Mouse (Mus musculus): ENCODE results near the gene Alg14. TPM values are rescaled to one million over a fixed set of nuclear protein-coding genes. Genes with fewer than 3 reads are reported as not detected.
A peak's percentile ranks its signal among the peaks of the same experiment; 100 is the strongest.

Gene Alg14
- polyA plus RNA-seq, 1 experiment = 21.3 TPM

- no peak for TF ChIP-seq CTCF (IDR thresholded peaks at IDR 0.05; ENCODE audit: low read depth, low read length)
- TF ChIP-seq POLR2A (IDR thresholded peaks at IDR 0.05; ENCODE audit: borderline replicate concordance, low read depth, low read length) = no peak
- Histone ChIP-seq H3K4me1 (ENCODE audit: control insufficient read depth, insufficient read depth, low read length) (peaks cover 18% of the 10 kb centered on the region), H3K27ac (ENCODE audit: insufficient read depth, low read depth, low read length) (peak overlapping the region; percentile 44), H3K4me3 (ENCODE audit: insufficient read depth, low read length) (peak overlapping the region; percentile 40; the same call in 1 of the 2 replicates)
Observed at GRCm38 (mm10) chr3:121370830-121371526, 79.4 kb downstream of the Alg14 start.

GRCm38 (mm10) chr3:121371527-121372220 lies 80.1 kb downstream of the Alg14 start:
- Histone ChIP-seq H3K27ac (ENCODE audit: insufficient read depth, low read depth, low read length) (peak overlapping the region; percentile 44), H3K4me1 (ENCODE audit: control insufficient read depth, insufficient read depth, low read length) (peaks cover 18% of the 10 kb centered on the region), H3K4me3 (ENCODE audit: insufficient read depth, low read length) (no peak overlapping the region)
- TF ChIP-seq CTCF (IDR thresholded peaks at IDR 0.05; ENCODE audit: low read depth, low read length) = no peak
- TF ChIP-seq POLR2A (IDR thresholded peaks at IDR 0.05; ENCODE audit: borderline replicate concordance, low read depth, low read length) = no peak

- TF ChIP-seq CTCF (IDR thresholded peaks at IDR 0.05; ENCODE audit: low read depth, low read length) = no peak
- TF ChIP-seq POLR2A (IDR thresholded peaks at IDR 0.05; ENCODE audit: borderline replicate concordance, low read depth, low read length) = no peak
- Histone ChIP-seq H3K4me3 (ENCODE audit: insufficient read depth, low read length) (no peak overlapping the region), H3K27ac (ENCODE audit: insufficient read depth, low read depth, low read length) (no peak overlapping the region), H3K4me1 (ENCODE audit: control insufficient read depth, insufficient read depth, low read length) (peaks cover 18% of the 10 kb centered on the region)
Observed at GRCm38 (mm10) chr3:121373897-121374441, 82.4 kb downstream of the Alg14 start.

- TF ChIP-seq POLR2A (IDR thresholded peaks at IDR 0.05; ENCODE audit: borderline replicate concordance, low read depth, low read length) (no peak), CTCF (IDR thresholded peaks at IDR 0.05; ENCODE audit: low read depth, low read length) (no peak)
- Histone ChIP-seq H3K4me1 (ENCODE audit: control insufficient read depth, insufficient read depth, low read length) (peaks cover 13% of the 10 kb centered on the region), H3K4me3 (ENCODE audit: insufficient read depth, low read length) (no peak overlapping the region), H3K27ac (ENCODE audit: insufficient read depth, low read depth, low read length) (no peak overlapping the region)
Observed at GRCm38 (mm10) chr3:121375541-121376129, 84.1 kb downstream of the Alg14 start.

- TF ChIP-seq POLR2A (IDR thresholded peaks at IDR 0.05; ENCODE audit: borderline replicate concordance, low read depth, low read length) (no peak), CTCF (IDR thresholded peaks at IDR 0.05; ENCODE audit: low read depth, low read length) (no peak)
- H3K27ac ChIP-seq (ENCODE audit: insufficient read depth, low read depth, low read length) = no peak overlapping the region
- no peak overlapping the region for H3K4me3 ChIP-seq (ENCODE audit: insufficient read depth, low read length)
- no peaks in the 10 kb centered on the region for H3K4me1 ChIP-seq (ENCODE audit: control insufficient read depth, insufficient read depth, low read length)
Observed at GRCm38 (mm10) chr3:121378708-121379612, 87.4 kb downstream of the Alg14 start.

GRCm38 (mm10) chr3:121379699-121380098 lies 88.1 kb downstream of the Alg14 start:
- Histone ChIP-seq H3K4me1 (ENCODE audit: control insufficient read depth, insufficient read depth, low read length) (no peaks in the 10 kb centered on the region), H3K4me3 (ENCODE audit: insufficient read depth, low read length) (no peak overlapping the region), H3K27ac (ENCODE audit: insufficient read depth, low read depth, low read length) (no peak overlapping the region)
- TF ChIP-seq POLR2A (IDR thresholded peaks at IDR 0.05; ENCODE audit: borderline replicate concordance, low read depth, low read length) (no peak), CTCF (IDR thresholded peaks at IDR 0.05; ENCODE audit: low read depth, low read length) (no peak)

GRCm38 (mm10) chr3:121387471-121388009 lies 96.0 kb downstream of the Alg14 start:
- no peaks in the 10 kb centered on the region for H3K4me1 ChIP-seq (ENCODE audit: control insufficient read depth, insufficient read depth, low read length)
- TF ChIP-seq POLR2A (IDR thresholded peaks at IDR 0.05; ENCODE audit: borderline replicate concordance, low read depth, low read length) = no peak
- no peak for TF ChIP-seq CTCF (IDR thresholded peaks at IDR 0.05; ENCODE audit: low read depth, low read length)
- no peak overlapping the region for H3K4me3 ChIP-seq (ENCODE audit: insufficient read depth, low read length)
- H3K27ac ChIP-seq (ENCODE audit: insufficient read depth, low read depth, low read length) = no peak overlapping the region

GRCm38 (mm10) chr3:121389366-121389765 lies 97.8 kb downstream of the Alg14 start:
- no peaks in the 10 kb centered on the region for H3K4me1 ChIP-seq (ENCODE audit: control insufficient read depth, insufficient read depth, low read length)
- H3K4me3 ChIP-seq (ENCODE audit: insufficient read depth, low read length) = no peak overlapping the region
- no peak for TF ChIP-seq CTCF (IDR thresholded peaks at IDR 0.05; ENCODE audit: low read depth, low read length)
- no peak for TF ChIP-seq POLR2A (IDR thresholded peaks at IDR 0.05; ENCODE audit: borderline replicate concordance, low read depth, low read length)
- no peak overlapping the region for H3K27ac ChIP-seq (ENCODE audit: insufficient read depth, low read depth, low read length)
